Mouse (Mus musculus): ENCODE measurements around the gene Arhgap19.

GRCm38 (mm10) chr19:41737657-41738428 is 64.0 kb downstream of the Arhgap19 start:
- TF ChIP-seq CTCF (conservative IDR thresholded peaks at IDR 0.05; ENCODE audit: low read length) (no peak), POU5F1 (IDR thresholded peaks at IDR 0.05; ENCODE audit: borderline replicate concordance, low read length) (no peak)
